Mouse (Mus musculus): Measurements from ENCODE around the gene Car4.

Gene Car4

DNA sequence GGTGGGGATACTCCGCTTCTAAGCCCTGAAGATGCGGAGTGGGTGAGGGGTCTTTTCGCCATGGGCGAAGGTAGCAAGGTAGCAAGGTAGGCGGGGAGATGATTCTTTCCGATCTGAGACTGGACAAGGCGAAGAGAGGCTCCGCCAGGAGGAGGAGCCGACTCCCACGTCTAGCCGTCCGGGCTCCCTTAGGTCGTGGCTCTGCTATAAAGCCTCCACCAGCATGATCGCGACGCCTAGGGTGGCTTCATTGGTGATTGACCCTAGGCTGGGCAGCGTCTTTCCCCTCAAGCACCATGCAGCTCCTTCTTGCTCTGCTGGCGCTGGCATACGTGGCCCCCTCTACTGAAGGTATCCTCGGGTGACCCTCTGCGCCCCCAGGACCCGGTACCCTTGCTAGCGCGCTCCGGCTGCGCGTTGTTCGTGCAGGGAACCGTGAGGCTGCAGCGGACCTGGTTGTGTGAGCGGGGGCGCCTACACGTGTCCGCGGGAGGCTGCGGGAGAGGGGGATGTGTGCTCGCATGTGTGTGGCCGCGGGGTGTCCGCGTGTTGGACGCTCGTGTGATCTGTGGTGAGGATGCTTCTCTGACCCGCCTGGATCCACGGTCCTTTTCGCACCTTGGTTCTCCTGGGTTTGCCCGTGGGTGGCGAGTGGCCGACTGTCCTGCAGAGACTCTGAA lies at the start of gene Car4:
Car4 (plus strand) TSS at position 196 of the 680 bp plus-strand sequence.
- peak; percentile 33 for DNase-seq

DNA sequence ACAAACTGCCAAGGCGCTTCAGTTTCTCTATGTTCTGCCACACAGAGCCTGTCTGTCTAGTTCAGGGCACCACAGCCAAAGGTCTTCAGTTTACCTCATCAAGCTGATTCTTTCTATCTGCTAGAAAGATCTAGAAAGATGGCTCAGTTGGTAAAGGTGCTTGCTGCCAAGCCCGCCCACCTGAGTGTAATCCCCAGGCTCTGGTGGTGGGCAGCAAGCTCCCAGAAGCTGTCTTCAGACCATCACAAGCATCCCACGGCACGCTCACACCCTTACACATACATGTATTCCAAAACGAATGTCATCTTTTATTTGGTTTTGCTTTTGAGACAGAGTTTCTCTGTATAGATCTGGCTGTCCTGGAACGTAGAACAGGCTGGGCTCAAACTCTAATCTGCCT lies 49.1 kb upstream of the Car4 start:
- DNase-seq, result no peak

DNA sequence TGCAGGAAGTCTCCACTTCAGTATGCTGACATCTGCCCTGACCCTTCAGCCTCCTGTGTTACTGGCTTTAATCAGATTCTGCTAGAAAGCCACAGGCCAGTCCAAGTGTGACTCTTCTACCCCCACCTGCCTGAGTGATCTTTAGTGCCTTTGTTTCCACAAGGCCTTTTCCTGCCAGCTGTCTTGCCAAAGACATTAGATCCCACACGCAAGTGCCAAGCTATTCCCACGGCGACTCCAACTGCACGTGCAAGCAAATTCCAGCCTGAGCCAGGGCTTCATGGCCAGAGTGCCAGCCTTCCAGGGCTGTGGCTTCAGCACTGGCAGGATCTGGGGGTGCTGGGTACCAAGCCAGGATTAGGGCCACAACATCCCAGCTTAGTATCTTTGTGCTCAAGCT lies 47.2 kb upstream of the Car4 start:
- DNase-seq, result no peak

DNA sequence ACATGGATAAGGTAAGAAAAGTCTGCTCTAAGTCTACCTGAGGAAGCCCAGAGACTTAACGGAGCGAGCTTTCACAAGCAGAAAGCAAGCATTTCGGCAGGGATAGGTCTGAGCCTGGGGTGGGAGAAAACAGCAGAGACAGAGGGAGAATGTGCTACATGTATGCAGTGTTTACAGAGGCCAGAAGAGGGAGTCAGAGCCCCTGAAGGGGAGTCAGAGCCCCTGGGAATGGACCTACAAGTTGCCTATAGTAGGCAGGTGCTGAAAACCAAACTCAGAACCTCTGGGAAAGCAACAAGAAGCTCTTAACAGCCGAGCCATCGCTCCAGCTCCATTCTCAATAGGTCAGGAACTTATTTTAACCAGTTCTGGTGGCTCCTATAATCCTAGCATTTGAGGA lies 42.9 kb upstream of the Car4 start:
- no peak for DNase-seq

DNA sequence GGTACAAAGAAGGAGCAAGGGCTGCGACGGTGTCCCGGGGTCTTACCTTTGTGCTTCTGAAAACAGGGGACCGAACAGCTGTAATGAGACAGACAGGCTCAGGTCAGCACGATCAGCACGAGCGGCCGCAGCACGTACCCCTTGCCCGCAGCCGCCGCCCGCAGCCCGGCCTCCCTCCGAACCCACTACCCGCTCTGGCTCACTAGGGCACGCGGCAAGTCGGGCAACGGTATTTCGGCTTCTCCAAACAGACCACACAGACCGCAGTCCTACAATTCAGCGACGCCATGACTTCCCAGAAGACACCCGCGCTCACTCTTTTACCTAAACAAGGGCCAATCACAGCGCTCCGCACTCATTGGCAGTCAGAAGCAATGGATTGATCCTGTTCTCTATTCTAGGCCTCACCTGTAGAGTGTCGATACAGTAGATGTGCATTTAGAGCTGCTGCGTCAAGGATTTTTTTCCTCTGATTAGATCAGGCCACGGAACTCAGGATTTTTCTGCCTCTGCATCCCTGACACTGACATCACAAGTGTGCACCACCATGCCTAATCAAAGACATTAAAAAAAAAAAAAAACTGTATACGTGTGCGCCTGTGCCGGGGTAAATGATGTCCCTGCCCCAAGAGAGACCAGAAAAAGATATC lies 41.4 kb upstream of the Car4 start, which contains the start of gene Znhit3:
Znhit3 (minus strand) TSS at position 314 of the 650 bp plus-strand sequence.
- peak; percentile 82 to 87 for DNase-seq

DNA sequence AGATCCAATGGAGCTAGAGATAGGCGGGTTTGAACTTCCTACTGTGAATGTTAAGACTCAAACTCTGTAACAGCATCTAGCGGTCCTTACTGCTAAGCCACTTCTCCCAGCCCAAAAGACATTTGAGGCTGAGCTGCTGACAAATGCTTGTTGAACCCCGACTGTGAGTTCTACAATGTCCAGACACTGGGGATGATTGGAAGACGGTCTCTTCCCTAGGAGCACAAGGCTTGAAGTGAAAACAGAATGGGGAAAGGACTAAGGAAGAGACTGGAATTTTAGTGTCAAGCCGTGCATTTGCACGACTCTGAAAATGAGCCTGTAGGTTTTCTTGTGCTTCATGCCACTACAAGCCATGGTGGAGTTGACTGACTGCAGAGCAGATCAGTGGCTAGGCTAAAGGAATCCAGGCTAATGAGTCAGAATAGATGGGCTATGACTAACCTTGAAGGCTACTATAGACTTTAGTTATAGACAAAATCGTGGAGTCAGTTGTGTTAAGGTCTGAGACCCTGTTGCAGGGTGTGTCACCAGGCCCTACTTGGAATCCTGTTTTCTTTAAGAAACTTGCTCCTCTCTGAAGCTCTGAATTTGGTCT lies 40.8 kb upstream of the Car4 start:
- no peak for DNase-seq

DNA sequence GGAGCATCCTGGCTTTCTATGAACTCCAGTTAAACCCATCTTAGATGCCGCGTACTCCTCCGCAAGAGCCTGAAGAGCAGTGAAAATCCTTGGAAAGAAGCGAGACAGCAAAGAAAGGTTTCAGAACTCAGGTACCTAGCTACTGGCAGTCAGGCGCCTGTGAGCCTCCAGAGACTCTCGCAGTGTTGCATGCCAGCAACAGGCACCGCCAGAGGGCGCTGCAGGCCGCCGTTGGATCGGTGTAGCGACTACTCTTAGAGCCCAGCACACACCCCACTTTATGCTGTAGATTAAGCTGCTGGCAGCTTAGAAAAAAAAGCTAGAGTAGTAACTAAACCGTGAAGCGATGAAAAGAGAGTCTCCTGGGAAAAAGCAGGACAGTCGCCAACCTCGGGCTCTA lies 39.2 kb upstream of the Car4 start:
- peak; percentile 80 to 89 for DNase-seq

DNA sequence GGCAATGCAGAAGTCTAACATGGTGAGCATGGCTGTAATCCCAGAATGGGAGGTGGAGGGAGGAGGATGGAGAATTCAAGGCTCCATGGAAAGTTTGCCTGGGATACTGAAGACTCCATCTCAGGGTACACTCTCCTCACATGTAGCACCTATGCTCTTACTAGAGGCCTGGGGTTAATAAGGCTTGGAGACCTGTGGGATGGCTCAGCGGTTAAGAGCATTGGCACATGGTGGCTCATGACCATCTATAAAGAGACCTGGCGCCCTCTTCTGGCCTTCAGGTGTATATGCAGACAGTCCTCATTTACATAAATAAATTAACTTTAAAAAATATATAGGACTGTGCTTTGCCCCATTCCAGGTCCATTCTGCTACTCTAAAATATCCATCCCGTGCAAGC lies 38.3 kb upstream of the Car4 start:
- peak in 1 of 2 experiments; percentile 40 for DNase-seq

DNA sequence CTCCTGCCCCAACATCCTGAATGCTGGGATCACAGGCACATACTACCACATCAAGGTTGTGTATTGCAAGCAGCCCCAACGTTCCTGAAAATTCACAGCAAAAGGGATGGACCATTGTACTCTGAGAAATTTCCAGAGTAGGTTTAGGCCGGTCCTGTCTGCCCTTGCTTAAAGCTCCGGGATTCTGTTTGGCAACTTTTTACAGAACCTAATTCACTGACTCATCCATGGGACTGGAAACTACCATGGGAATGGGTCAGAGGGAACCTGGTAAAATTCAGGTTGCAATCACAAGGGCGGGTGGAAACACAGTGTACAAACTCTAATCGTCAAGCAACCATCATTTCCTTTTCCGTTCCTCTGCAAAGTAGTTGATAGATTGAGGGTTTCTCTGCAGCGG lies 37.6 kb upstream of the Car4 start:
- DNase-seq, result no peak

DNA sequence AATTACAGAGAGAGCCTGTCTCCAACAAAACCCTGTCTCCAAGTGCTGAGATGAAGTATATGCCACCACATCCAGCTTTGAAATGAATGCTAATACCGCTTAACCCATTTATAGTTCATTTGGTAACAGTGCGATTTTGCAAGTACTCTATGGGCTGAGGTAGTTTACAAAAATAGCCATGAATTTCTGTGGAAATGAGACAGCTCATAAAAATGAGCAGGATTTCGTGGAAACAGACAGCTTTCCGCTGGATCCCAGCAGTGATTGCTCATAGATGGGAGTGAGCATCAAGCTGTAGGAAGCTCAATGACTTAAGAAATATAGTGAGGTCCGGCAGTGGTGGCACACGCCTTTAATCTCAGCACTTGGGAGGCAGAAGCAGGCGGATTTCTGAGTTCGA lies 36.6 kb upstream of the Car4 start:
- DNase-seq, result no peak

DNA sequence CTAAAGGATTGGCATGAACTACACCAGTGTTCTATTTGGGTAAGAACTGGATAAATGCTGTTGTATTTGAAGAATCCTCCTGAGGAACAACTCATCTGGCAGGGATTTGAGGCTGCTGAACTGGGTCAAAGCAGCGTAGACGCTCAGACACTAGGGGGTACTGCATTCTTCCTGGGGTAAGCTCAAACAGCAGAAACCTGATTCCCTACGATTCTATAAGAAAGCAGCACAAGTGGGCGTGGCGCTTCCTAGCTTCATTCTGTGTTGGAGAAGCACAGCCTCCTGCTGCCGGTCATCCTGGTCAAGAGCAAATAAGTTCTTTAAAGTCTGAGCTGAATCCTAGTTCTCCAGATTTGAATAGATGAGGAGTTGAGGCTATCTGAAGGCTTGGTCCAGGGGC lies 25.3 kb upstream of the Car4 start:
- no peak for DNase-seq

DNA sequence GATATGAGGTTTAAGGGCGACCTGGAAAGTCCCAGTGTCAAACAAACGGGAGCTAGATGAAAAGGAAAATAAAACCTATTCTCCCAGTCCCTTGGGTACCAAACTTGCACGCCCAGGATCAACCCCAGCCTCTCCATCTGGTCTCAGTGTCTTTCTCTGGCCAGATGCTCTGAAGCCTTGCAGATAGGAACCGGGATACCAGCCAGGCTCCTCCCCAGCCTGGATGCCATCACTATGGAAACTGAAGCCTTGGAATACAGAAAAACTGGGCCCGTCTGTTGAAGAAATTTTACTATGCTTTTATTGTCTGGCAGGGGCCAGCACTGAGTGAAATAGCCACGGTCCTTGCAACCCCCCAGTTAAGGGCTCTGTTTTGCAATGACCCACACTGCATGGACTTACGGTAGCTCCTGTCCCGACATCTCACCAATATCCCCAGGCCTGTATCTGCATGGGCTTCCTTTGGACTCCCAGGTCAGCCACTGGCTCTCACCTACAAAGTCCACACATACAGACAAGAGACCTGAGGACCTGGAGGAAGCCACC lies 18.0 kb upstream of the Car4 start:
- DNase-seq, result no peak

DNA sequence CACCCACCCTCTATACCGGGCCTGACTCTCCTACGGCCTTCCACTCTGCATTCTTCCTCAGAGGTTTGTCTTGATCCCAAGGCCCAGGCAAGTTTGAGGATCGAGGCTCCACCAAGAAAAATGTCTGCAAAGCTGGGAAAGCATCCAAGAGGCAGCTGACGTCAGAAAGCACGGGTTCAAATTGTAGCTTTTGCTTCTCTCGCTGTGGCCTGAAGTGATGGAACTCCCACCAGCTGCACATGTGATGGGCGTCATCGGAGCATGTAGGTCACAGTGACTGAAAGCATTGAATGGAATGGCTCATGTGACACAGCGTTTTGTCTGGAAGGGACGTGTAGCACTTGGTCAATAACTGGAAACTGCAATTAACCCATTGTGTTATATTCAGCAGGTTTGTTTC lies 17.4 kb upstream of the Car4 start:
- no peak for DNase-seq

DNA sequence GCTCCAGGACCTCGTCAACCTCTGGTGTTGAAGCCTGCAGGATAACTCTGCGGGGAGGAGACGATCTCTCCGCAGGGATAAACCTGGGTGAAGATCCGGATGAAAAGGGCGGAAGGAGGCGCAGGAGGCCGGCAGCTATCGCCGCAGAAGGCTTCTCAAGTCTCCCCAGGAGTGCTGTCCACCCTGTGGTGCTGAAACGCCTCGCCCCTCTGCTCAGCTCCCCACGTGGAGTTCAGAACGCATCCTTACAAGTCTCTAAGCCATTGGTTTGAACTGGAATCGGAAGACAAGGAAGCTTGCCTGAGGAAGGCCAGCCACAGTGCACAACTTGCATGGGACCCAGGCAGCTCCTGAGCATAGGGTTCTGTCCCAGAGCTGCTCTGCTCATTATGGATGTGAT lies 13.6 kb upstream of the Car4 start:
- peak; percentile 74 to 80 for DNase-seq

DNA sequence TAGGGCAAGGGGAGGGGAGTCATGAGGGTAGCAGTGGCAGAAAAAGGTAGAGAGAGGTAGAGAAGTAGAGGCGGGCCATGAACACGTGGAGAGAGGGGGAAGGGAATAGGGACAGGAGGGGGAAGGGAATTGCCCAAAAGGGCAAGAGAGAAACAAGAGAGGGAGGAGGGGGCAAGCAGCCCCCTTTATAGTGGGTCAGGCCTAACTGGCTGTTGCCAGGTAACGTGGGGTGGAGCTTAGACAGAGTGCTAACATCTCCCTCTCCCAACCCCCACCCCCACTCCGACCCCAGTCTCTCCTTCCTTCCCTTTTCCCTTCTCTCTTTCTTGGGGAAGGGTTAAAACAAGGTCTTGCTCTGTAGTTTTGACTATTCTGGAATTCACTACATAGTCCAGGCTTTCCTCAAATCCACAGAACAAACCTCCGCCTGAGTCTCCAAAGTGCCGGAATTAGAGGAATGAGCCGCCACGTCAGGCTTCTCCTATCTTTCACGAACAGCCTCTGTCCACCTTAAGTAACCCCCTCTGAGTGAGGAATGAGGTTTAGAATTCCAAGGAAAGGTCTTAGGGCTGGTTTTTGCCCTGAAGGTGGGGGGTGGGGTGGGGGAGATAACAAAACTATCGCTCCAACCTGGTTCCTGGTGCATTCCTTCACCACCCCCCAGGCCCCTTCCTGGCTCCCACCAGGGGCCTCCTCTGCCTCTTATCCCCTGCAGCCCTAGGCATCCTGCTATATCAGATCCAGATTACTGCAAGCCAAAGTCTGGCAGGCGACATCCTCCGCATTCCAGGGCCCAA lies 12.7 kb upstream of the Car4 start:
- DNase-seq, result no peak

DNA sequence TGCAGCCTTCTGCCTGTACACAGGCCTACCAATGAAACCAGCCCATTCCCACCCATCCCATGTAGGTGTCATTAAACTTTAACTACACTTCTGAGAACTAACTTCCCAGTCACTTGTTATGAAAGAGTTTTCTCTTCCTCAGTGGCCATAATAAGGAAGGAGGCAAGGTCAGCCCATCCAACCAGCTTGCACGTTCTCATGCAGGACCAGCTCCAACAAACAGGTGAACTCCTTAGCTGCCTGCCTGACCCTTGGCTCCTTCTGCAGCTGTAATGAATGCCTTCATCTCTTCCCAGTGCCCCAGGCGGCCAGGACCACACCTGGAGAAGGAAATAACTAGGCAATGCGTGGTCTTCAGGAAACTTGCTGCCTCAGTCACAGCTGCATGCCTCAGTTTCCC lies 11.7 kb upstream of the Car4 start:
- DNase-seq, result no peak

DNA sequence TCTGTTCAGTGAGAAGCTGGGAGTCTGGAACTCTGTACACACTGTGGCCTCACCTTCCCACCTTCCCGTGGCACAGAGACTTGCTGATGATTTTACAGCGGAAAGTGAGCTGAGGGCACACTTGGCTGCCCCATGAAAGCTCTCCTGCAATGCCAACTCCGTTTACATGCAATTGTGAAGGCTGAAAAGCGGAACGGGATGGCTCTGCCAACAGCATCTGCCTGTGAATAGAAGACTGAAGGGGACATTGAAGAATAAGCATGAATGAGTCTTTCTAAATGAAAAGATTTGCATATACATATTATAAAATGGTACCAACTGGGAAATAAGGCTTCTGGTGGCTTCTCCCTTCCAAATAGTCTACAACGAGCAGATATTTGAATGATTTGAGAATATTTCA lies 10.4 kb upstream of the Car4 start:
- DNase-seq, result no peak

DNA sequence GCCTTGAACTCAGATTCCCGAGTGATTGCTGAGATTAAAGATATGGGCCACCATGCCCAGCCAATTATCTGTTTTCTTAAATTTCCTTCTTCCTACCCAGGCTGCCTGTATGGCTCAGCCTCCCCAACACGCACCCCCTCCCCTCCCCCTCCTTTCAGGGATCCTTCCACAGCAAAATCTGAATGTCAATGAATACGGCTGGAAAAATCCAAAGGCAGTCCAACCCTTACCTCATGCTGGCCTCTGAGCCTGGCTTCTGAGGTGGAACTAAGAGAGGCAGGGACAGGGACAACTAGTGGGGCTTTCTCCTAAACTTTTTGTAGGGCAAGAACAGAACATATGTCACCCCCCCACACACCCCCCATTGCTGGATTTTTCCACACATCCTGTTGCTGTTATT lies 9.5 kb upstream of the Car4 start:
- DNase-seq, result no peak

DNA sequence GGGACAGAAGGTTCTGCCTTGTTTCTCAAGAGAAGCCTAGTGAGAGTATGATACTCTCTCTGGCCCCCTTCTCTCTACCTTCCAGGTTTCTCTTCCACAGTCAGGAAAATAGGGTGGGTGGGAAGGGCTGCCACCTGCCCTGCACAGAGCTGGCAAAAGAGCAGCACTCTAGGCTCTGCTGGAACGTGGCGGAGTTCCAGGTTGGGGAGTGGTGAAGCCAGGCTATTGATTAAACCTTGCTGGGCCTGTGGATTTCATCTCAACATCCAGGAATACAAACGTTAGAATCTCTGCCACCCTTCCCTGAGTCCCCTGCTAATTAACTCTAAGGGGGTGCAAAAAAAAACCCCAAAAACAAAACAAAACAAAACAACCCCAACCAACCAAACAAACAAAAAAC lies 9.1 kb upstream of the Car4 start:
- no peak for DNase-seq

DNA sequence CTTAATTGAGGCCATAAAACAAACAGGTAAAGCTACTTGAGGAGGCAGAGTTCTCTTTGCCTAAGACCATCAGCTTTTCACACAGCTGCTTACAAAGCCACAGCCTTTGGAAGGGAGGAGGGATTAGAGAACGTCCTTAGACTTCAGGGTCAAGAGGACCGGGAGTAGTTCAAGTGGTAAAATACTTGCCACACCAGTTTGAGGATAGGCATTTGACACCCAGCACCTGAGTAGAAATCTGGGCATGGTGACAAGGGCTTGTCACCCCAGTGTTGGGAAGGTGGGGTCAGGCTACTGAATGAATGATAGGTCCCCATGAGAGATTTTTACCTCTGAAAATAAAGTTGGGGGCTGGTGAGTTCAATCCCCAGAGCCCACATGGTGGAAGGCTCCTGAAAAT lies 5.0 kb upstream of the Car4 start:
- DNase-seq, result peak; percentile 50 to 54

DNA sequence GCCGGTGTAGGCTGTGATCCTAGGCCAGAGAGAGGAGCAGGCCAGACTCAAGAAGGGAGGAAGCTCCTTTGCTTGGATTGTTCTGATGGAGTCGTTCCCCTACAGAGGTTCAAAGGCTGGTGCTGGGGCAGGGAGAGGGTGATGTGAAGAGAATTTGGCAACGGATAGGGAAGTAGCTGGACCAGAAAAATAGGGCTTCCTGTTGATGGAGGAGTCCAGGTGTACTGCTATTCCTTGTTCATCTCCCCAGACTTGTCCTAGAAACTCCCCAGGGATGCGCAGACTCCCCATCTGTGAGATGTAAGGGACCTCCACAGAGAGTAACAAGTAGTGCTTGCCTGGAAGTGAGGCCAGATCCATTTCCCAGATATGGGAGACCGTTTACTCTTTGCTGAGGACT lies 1.2 kb upstream of the Car4 start:
- no peak for DNase-seq

DNA sequence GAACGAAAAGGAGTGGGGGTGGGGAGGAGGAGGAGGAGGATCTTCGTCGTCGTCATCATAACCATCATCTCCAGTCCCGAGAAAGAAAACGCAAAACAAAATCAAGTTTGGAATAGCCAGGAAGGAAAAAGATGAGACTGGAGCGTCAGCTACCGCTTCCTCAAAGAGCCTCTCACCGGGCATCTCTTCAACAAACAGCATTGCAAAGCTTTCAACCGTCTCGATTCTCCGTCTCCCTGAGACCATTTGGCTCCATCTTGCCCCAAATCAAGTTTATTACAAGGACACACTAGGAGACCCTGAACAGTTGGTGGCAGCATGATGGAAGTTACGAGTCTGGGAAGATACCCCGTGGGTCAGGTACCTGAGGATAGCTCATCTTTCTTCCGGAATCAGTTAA lies 415 bp upstream of the Car4 start:
- DNase-seq, result no peak

DNA sequence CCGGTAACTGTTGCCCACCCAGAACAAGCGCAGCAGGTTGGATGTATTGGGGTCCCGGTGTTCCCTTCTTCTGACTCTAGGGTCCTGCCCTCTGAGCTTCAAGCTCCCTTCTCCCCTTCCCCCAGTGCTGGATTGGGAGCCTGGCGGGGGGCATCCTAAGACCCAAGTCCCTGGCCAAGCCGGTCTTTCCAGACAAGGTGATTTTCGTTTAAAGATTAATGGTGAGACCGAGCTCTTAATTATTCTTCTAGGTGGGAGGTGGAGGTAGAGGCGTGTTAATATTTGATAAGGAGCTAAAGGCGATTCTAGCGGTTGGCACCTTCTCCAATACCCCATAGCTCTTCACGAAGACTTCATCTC lies 665 bp downstream of the Car4 start:
- DNase-seq, result no peak

DNA sequence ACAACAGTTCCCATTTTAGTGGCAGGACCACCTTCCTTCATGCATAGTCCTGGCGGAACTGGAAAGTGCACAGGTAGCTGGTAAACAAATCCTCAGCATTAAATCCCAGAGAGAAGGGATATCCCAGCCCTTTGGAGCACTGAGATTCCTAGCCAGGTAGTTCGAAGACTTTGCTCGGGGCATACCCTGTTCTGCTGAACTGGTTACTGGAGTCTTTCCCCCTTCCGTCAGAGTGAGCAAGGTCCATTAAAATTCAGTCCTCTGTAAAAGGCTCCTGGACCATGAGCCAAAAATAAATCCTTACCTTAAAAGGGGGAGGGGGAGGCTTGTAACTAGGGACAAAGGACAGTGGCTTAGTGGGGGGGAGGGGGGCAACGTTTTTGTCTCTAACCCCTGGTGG lies 1.6 kb downstream of the Car4 start:
- no peak for DNase-seq
